Mouse (Mus musculus) CD4-positive helper T cell, adult 2 months (primary cell): ENCODE measurements around the gene Ces1d.

Experiments used
- DNase-seq: peaks from one replicate; pipeline ENCODE4 v3.0.0-alpha.2; 2012; ENCODE audit warnings: low read depth, missing footprints, low spot score

Ces1d gene

DNA sequence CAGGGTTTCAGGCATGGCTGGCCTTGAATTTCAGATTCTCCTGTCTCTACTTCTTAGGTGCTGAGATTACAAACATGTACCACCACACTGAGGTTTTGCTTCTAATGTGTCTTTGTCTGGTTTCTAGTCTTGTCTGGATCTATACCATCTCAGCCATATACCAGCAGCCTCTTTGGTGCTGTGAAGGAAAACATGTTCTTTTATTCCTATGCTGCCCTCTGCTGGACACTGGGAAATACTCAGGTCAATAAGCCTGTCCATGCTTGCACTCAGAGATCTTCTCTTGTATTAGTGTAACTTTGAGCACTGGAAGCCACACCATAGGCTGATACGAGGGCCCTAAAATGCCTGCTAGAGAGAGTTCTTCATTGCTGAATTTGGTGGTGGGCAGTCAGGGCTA is 56.9 kb downstream of the Ces1d start:
- no peak for DNase-seq

DNA sequence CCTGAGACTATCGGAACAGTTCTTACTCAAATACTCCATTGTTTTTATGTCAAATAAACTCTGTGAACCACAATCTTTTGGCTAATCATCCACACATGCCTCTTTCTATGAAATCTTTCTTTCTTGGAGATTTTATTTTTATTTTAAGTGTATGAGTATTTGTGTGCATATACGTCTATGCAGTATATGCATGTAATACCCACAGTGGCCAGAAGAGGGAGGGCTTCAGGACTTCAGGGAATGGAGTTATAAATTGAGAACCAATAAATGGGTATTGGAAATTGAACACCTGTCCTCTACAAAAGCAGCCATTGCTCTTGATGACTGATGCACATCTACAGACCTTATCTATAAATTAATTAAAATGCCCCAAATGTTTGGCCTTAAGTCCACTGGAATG is 65.4 kb downstream of the Ces1d start:
- DNase-seq, result no peak

DNA sequence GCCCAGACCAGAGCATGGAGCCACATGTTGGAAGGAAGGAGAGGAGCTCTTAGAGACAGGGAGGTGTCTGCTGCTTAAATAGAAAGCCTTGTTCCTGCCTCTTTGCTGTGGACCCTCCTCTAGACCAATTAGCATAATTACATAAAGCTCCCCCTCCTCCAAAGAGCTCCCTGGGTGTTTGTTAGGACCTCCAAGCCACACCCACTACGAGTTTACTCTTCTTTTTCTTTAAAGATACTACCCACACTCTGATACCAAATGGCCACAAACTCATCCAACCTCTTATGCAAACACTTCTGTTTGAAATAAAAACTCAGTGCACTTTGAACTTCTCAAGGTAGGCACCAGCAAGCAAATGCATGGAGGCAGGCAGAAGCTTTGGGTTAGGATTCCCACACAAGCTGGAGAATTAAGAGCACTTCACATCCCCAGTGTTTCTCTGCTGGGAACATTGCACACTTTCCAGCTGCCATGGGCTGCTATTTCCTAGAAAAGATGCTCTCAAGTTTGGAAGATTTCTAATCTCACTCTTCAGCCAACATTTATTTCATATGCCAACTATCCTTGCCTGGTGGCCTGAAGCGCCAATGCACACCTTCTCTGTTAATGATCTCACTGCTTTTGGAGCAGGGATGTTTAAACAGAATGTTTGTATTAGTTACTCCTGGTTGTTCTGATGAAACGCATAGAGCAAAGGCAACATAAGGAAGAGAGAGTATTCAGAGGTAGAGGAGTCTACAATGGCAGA is 66.2 kb downstream of the Ces1d start, which contains the start of gene Ces1c:
Gene Ces1c, minus strand, starts transcription at position 51 of the 748 bp plus-strand sequence.
- no peak for DNase-seq

DNA sequence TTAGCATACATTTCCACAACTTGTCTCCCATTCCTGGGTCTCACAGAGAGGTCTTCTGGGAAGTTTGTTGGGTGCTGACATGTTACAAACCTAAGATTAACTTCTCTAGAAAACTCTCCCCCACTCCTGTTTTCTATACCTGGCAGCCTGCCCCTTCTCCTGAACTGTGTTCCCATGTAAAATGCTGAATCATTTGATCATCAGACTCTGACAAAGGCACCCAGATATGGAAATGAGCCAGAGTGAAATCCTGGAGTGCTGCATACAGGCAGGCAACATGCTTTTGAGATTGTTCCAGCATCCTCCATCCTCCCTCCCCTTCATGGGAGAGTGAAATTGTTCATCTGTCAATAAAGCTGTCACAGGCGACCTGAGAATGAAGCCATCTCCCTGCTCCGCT is 71.2 kb downstream of the Ces1d start:
- DNase-seq, result no peak

DNA sequence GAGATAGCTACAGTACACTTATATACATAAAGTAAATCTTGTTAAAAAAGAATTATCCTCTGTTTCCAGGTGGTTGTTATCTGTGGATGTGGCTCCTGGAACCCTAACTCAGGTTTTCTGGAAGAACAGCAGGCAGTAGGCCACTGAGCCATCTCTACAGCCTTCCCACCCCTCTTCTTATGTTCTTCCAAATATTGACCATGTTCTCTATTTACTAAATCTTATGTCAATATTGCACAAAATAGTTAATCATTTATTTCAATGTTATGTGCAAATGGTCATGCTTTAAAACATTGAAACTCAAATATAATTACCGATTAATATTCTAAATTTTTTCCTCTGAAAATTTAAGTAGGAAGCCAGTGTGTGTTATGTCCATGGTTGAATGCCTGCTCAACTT is 75.6 kb downstream of the Ces1d start:
- DNase-seq, result no peak
